Mouse (Mus musculus): Measurements from ENCODE around the gene Hspa5.
"Not testable (repeated sequence)": the region's sequence is repeated elsewhere in the genome, so short reads cannot be mapped to it uniquely, and the experiment has no call there.

Hspa5 gene

DNA sequence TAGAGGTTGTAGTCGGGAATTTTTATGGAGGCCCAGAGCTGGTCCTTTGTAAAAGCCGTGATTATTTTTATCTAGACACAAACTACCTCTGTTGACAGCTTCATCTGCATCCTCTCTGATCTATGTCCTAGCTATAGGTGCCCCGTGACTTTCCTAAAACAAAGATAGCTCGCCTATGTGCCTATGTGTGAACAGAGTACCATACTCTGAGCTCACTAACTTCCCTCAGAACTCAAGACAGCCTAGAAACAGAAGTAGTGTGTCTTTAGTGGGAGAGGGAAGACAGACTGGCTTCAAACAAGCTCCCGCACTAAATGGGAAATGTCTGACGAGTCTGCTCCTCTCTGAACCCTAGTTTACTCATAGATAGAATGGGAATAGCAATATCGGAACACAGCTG, 28.6 kb downstream of the Hspa5 start:
- TF ChIP-seq CTCF (conservative IDR thresholded peaks at IDR 0.05; ENCODE audit: low read length), result no peak
- no peak for TF ChIP-seq NANOG (IDR thresholded peaks at IDR 0.05; ENCODE audit: borderline replicate concordance, low read length)
- no peak for TF ChIP-seq POU5F1 (IDR thresholded peaks at IDR 0.05; ENCODE audit: borderline replicate concordance, low read length)
- no peaks in the 10 kb centered on the region for H3K27me3 ChIP-seq (ENCODE audit: insufficient read depth, low read length)

DNA sequence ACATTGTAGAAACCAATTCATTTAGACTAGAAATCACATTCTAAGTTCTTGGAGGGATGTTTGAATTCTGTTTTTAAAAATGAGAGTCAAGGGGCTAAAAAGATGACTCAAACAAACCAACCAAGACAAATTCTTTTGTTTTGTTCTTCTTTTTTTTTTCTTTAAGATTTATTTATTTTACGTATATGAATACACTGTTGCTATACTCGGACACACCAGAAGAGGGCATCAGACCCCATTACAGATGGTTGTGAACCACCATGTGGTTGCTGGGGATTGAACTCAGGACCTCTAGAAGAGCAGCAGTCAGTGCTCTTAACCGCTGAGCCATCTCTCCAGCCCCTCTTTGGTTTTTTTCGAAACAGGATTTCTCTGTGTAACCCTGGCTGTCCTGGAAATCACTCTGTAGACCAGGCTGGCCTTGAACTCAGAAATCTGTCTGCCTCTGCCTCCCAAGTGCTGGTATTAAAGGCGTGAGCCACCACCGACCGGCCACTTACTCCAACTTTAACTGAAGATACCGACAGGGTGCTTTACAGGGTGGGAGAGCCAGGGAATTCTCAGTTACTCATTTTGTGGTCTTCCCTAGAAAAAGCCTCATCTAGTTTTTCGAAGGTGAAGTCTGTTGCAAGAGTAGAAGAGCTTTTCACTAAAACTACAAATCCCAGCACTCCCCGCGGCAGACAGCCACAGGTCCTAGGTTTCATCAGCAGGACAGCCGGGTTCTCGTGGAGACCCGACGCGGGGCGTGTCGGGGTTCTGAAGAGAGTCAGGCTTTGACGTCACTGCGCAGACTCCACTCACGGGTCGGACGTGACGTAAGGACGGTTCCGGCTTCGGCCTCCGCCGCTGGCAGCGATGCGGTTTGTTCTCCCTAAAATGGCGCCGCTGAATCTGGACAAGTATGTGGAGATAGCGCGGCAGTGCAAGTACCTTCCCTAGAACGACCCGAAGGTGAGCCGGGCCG, 30.0 kb downstream of the Hspa5 start:
- H3K4me3 ChIP-seq (replicated peaks; ENCODE audit: low read length), result peak overlapping the region; percentile 92
- TF ChIP-seq NANOG (IDR thresholded peaks at IDR 0.05; ENCODE audit: borderline replicate concordance, low read length) (no peak), POU5F1 (IDR thresholded peaks at IDR 0.05; ENCODE audit: borderline replicate concordance, low read length) (no peak), CTCF (conservative IDR thresholded peaks at IDR 0.05; ENCODE audit: low read length) (peak; percentile 58)
- H3K36me3 ChIP-seq (ENCODE audit: insufficient read depth, low read length), result peaks cover 38% of the 10 kb centered on the region
- H3K4me1 ChIP-seq (replicated peaks; ENCODE audit: low read depth, low read length), result peaks cover 55% of the 10 kb centered on the region
- H3K9me3 ChIP-seq (ENCODE audit: low read length), result no peaks in the 10 kb centered on the region
- H3K27me3 ChIP-seq (ENCODE audit: insufficient read depth, low read length), result no peaks in the 10 kb centered on the region

More for the DNA sequence above, 28.6 kb downstream of the Hspa5 start:
- Histone ChIP-seq H3K9me3 (ENCODE audit: low read length) (no peaks in the 10 kb centered on the region), H3K4me1 (replicated peaks; ENCODE audit: low read depth, low read length) (peaks cover 48% of the 10 kb centered on the region), H3K4me3 (replicated peaks; ENCODE audit: low read length) (peak overlapping the region; percentile 89), H3K36me3 (ENCODE audit: insufficient read depth, low read length) (peaks cover 35% of the 10 kb centered on the region)

DNA sequence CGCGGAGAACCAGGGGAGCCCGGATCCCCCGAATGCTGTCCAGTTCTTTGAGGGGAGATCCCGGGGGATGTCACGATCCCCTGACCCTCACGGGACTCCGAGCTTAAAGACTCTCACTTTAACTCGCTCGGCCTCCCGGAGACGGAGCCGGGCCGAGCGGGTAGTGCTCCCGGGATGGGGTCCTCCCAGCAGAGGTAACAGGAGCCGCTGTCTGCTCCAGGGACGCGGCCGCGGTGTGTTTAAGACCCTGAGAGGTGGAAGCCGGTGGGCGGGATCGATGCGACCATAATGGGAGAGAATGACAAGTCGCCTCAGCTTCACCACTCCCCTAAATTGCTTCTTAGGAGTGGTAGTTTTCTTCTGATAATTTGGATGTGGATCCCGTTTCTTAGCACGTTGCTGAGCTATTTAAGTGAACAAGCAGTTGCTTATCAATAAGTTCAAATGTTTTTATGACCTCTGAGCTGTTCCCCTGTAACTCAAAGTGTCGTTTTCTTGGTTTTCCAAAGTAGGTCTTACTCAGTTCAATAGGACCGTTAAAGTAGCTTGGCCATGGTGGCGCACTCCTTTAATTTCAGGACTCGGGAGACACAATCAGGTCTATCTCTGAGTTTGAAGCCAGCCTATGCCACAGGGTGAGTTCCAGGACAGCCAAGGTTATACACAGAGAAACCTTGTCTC, 30.9 kb downstream of the Hspa5 start:
- H3K4me1 ChIP-seq (replicated peaks; ENCODE audit: low read depth, low read length), result peaks cover 58% of the 10 kb centered on the region
- not testable (repeated sequence) for H3K9me3 ChIP-seq (ENCODE audit: low read length); H3K27me3 ChIP-seq (ENCODE audit: insufficient read depth, low read length)
- H3K36me3 ChIP-seq (ENCODE audit: insufficient read depth, low read length), result peaks cover 41% of the 10 kb centered on the region
- H3K4me3 ChIP-seq (replicated peaks; ENCODE audit: low read length), result peak overlapping the region; percentile 92

DNA sequence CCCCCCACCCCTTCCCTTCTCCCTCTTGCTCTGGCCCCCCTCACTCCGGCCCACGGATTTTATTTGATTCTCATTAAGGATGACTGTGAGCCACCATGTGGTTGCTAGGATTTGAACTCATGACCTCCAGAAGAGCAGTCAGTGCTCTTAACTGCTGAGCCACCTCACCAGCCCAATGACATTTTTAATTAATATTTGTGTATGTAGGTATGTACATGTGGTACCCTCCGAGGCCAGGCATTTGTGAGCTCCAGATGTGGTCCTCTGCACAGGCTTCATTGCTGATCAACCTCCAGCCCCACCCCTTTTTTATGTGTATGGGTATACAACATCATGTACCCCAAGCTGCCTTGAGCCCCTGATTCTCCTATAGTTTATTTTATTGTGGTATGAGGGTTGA, 32.0 kb downstream of the Hspa5 start:
- H3K27me3 ChIP-seq (ENCODE audit: insufficient read depth, low read length), result no peaks in the 10 kb centered on the region
- TF ChIP-seq NANOG (IDR thresholded peaks at IDR 0.05; ENCODE audit: borderline replicate concordance, low read length) (no peak), POU5F1 (IDR thresholded peaks at IDR 0.05; ENCODE audit: borderline replicate concordance, low read length) (no peak), CTCF (conservative IDR thresholded peaks at IDR 0.05; ENCODE audit: low read length) (no peak)
- H3K36me3 ChIP-seq (ENCODE audit: insufficient read depth, low read length), result peaks cover 51% of the 10 kb centered on the region
- H3K4me1 ChIP-seq (replicated peaks; ENCODE audit: low read depth, low read length), result peaks cover 53% of the 10 kb centered on the region
- peak overlapping the region; percentile 92 for H3K4me3 ChIP-seq (replicated peaks; ENCODE audit: low read length)
- no peaks in the 10 kb centered on the region for H3K9me3 ChIP-seq (ENCODE audit: low read length)

DNA sequence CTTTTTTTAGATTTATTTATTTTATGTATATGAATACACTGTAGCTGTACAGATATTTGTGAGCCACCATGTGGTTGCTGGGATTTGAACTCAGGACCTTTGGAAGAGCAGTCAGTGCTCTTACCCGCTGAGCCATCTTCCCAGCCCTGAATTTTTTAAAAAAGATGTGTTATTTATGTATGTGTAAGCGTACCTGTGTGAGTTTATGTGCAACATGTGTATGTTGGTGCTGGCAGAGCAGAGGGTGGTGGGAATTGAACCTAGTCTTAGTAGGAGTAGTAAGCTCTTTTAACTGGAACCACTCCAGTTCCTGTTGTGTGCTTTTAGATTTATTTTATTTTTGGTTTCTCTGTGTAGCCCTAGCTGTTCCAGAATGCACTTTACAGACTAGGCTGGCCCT, 32.4 kb downstream of the Hspa5 start:
- Histone ChIP-seq H3K4me3 (replicated peaks; ENCODE audit: low read length) (0 out of 2 replicates have a peak overlapping the region, but pooled peaks have one; percentile 92), H3K36me3 (ENCODE audit: insufficient read depth, low read length) (peaks cover 55% of the 10 kb centered on the region), H3K4me1 (replicated peaks; ENCODE audit: low read depth, low read length) (peaks cover 49% of the 10 kb centered on the region), H3K9me3 (ENCODE audit: low read length) (no peaks in the 10 kb centered on the region), H3K27me3 (ENCODE audit: insufficient read depth, low read length) (no peaks in the 10 kb centered on the region)
- no peak for TF ChIP-seq NANOG (IDR thresholded peaks at IDR 0.05; ENCODE audit: borderline replicate concordance, low read length)
- TF ChIP-seq CTCF (conservative IDR thresholded peaks at IDR 0.05; ENCODE audit: low read length), result no peak
- no peak for TF ChIP-seq POU5F1 (IDR thresholded peaks at IDR 0.05; ENCODE audit: borderline replicate concordance, low read length)

DNA sequence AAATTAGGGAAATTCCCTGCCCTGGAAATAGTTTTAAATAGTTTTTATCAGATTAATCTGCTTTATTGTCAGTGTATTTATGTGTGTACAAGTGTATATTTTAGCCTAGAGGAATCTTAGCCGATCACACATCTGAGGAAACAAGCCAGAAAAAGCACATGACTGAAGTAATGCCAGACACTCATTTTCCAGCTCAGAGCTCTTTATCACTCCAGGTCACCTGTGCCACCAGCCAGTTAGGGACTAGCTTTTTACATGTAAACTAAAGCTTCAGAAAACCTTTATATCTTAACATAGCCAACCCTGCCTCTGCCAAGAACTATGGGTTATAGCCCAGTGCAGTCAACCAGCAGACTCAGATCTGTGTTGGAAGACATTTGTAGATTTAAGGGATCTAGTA, 33.0 kb downstream of the Hspa5 start:
- no peak for TF ChIP-seq NANOG (IDR thresholded peaks at IDR 0.05; ENCODE audit: borderline replicate concordance, low read length)
- no peak for TF ChIP-seq POU5F1 (IDR thresholded peaks at IDR 0.05; ENCODE audit: borderline replicate concordance, low read length)
- no peak for TF ChIP-seq CTCF (conservative IDR thresholded peaks at IDR 0.05; ENCODE audit: low read length)

DNA sequence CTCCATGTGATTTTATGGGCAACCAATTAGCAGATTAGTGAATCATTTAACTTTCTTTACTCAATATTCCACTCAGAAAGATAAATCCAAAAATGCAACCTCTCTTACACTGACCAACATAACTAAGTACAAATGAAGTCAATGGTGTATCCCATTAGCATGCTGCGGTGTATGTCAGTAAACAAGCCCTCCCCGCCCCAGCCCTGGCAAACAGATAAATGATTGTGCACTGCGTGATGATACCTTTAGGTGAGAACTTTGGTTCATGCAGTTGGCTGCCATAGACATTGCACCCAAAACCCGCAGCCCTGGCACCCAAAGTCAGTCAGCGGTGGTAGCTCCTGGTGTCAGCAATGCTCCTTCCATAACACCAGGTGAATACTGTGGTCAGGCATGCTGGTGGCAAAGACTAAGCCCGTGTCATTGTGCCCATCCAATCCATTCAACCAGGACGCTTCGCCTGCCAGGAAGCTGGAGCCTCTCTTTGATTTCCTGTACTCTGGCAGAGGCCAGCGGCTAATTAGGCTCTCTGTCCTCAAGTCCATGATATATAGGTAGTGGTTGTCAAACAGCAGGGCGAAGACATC, 33.7 kb downstream of the Hspa5 start:
- Histone ChIP-seq H3K9me3 (ENCODE audit: low read length) (no peaks in the 10 kb centered on the region), H3K4me3 (replicated peaks; ENCODE audit: low read length) (no peak overlapping the region), H3K27me3 (ENCODE audit: insufficient read depth, low read length) (no peaks in the 10 kb centered on the region), H3K4me1 (replicated peaks; ENCODE audit: low read depth, low read length) (peaks cover 40% of the 10 kb centered on the region), H3K36me3 (ENCODE audit: insufficient read depth, low read length) (peaks cover 68% of the 10 kb centered on the region)
- TF ChIP-seq POU5F1 (IDR thresholded peaks at IDR 0.05; ENCODE audit: borderline replicate concordance, low read length) (no peak), CTCF (conservative IDR thresholded peaks at IDR 0.05; ENCODE audit: low read length) (no peak), NANOG (IDR thresholded peaks at IDR 0.05; ENCODE audit: borderline replicate concordance, low read length) (no peak)

More for the DNA sequence above, 33.0 kb downstream of the Hspa5 start:
- peaks cover 46% of the 10 kb centered on the region for H3K4me1 ChIP-seq (replicated peaks; ENCODE audit: low read depth, low read length)
- peaks cover 61% of the 10 kb centered on the region for H3K36me3 ChIP-seq (ENCODE audit: insufficient read depth, low read length)
- H3K27me3 ChIP-seq (ENCODE audit: insufficient read depth, low read length), result no peaks in the 10 kb centered on the region
- no peak overlapping the region for H3K4me3 ChIP-seq (replicated peaks; ENCODE audit: low read length)
- no peaks in the 10 kb centered on the region for H3K9me3 ChIP-seq (ENCODE audit: low read length)

DNA sequence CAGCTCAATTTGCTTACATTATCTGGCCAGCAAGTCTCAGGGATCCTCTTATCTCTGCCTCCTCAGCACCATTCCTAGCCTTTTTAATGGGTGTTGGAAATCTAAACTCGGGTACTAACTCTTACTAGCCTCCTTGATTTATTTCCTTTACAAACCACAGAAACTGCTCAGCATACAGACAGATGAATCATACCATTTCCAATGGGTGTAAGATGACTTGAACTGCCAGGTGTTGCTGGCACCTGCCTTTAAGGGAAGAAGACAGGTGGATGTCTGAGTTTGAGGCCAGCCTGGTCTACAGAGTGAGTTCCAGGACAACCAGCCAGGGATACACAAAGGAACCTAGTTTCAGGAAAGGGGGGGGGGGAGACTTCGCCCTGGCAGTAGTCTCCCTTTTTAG, 36.3 kb downstream of the Hspa5 start:
- Histone ChIP-seq H3K27me3 (ENCODE audit: insufficient read depth, low read length) (no peaks in the 10 kb centered on the region), H3K4me3 (replicated peaks; ENCODE audit: low read length) (no peak overlapping the region), H3K9me3 (ENCODE audit: low read length) (no peaks in the 10 kb centered on the region), H3K36me3 (ENCODE audit: insufficient read depth, low read length) (peaks cover 94% of the 10 kb centered on the region), H3K4me1 (replicated peaks; ENCODE audit: low read depth, low read length) (peaks cover 44% of the 10 kb centered on the region)
- no peak for TF ChIP-seq NANOG (IDR thresholded peaks at IDR 0.05; ENCODE audit: borderline replicate concordance, low read length)

Measured in E14TG2a.4 (cell line).